Mouse (Mus musculus) cerebellum, postnatal 36 days (tissue): ENCODE measurements around the gene Synrg.

Source experiments
- DNase-seq, 2 experiments: peaks; one replicate each; pipeline ENCODE4 v3.0.0; 2021 to 2022; ENCODE audit warnings: mixed read lengths in 2 of 2

The Synrg gene

GRCm38 (mm10) chr11:84078601-84079000, 114.4 kb downstream of the Synrg start:
- no peak for DNase-seq

DNA sequence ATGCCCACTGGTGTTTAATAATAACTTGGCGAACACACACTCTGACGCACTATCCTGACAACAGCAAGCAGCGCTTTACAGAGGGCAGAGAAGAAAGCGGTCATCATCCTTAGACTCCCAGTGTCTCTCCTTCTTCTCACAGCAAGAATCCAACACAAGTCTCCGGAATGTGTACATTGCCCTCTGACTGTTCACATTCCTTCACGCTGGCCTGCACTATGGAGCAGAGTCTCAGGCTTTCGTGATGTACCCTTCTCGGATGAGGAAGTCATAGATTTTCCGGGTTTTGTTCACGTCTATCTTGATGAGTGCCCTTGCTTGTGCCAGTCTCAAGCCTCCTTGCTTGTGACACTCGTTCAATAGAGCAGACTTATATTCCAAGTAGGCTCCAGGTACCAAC, 115.1 kb downstream of the Synrg start:
- no peak for DNase-seq

GRCm38 (mm10) chr11:84079887-84080286, 115.7 kb downstream of the Synrg start:
- DNase-seq = no peak

GRCm38 (mm10) chr11:84080327-84080726, 116.1 kb downstream of the Synrg start:
- DNase-seq = no peak

- DNase-seq = no peak
These were observed 117.7 kb downstream of the Synrg start for GRCm38 (mm10) chr11:84081901-84082300.

GRCm38 (mm10) chr11:84090572-84090971, 126.3 kb downstream of the Synrg start:
- no peak for DNase-seq
